Mouse (Mus musculus): ENCODE data around the gene Arhgap15.

GRCm38 (mm10) chr2:44309124-44309523, 560.5 kb downstream of the Arhgap15 start:
- TF ChIP-seq POLR2A (IDR thresholded peaks at IDR 0.05; ENCODE audit: insufficient read depth, low read depth, low read length) = no peak
- TF ChIP-seq CTCF (IDR thresholded peaks at IDR 0.05; ENCODE audit: insufficient read depth, low read depth, low read length) = no peak
